Mouse (Mus musculus): ENCODE measurements around the gene Dnajb6. TPM values are rescaled to one million over a fixed set of nuclear protein-coding genes. Genes with fewer than 3 reads are reported as not detected.
"Not testable (repeated sequence)": the region's sequence is repeated elsewhere in the genome, so short reads cannot be mapped to it uniquely, and the experiment has no call there.

Gene Dnajb6
- polyA plus RNA-seq, 1 experiment from 2014 or later, result 154 TPM

DNA sequence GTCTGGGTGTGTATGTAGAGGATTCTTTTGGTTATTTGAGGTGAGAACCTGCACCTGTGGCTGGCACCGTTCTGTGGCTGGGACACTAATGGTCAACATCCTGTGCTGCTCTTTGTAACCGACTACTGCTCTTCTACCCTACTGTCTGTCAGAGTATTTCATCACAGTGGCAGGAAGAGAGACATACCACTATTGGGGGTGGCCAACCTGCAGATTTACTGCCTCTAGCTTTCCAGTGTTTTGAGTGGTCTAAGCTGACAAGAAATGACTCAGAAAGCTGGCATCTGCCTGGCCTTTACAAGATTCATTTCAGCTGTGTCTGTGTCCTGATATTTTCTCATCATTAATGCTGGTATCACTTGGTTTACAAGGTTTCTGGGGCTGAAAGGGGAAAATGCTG lies 36.5 kb downstream of the Dnajb6 start:
- no peak overlapping the region for H3K4me2 ChIP-seq (replicated peaks)
- no peak overlapping the region for H3K9ac ChIP-seq
- WGBS, result 87% methylated on average over 2 of the region's 2 CpGs
- no peaks in the 10 kb centered on the region for H3K9me3 ChIP-seq
- no peaks in the 10 kb centered on the region for H3K4me1 ChIP-seq
- H3K27ac ChIP-seq, result no peak overlapping the region
- H3K36me3 ChIP-seq, result peaks cover 70% of the 10 kb centered on the region
- no peak overlapping the region for H3K4me3 ChIP-seq
- H3K27me3 ChIP-seq, result no peaks in the 10 kb centered on the region
- no peak for ATAC-seq (ENCODE audit: low FRiP score, low read depth)

DNA sequence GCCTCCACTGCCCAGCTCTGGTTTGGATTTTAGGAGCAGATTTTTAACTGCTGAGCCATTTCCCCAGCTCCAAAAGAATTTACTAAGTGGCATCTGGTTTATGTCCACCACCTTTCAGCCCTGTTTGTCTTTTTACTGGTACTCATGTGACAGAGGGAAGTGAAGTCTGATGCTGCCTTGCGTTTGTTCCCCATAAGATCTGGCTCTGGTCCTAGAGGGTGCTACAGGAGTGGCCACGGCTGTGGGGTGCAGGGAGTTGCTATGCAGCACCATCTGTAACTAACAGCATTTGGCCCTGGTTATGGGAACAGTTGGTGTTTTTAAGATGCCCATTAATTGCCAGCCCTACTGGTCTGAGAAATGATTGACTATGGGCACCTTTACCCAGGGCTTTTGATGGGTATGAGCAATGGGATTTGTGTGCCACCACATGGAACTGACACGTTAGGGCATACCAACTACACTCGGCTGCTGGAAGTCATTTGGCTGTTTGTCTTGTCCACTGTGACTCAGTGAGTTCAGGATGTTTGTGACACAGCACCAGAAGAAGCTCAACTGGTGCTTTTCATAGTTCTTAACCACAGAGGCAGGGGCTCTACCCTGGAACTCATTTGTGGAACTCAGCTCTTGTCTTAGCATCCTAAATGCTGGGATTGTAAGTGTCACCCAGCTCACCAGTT lies 37.3 kb downstream of the Dnajb6 start:
- ATAC-seq (ENCODE audit: low FRiP score, low read depth), result no peak

DNA sequence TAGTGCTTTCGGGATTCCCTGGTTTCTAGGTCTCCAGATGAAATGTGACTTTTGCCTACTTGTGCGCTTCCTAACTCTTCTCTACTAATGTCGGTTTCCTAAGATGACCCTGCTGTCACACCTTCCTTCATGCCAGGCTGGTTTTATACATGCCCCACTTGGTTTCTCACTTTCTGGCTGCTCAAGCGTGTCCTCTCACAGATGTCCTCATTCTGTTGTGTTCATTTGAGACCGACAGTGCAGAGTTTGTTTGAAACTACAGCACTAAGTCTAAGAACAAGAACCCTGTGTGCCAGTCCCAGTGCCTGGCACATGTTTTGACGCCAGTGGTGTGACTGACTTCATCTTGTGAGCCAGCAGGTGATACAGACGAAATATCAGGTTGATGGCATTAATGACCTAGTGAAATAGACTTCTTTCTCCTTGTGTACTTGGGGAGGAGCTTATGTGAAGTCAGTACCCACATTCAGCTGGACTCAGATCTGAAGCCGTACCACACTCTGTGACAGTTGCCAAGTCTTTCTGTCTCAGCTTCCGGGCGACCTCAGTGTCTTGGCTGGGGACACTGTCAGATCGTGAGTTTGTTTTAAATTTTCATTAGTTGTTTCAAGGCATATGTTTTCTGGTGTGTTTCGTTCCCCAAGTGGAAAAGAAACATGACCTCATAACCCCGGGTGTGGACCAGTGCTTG lies 38.1 kb downstream of the Dnajb6 start:
- no peak overlapping the region for H3K4me2 ChIP-seq (replicated peaks)
- H3K9ac ChIP-seq, result no peak overlapping the region
- WGBS, result 87% methylated on average over 13 of the region's 13 CpGs
- no peaks in the 10 kb centered on the region for H3K4me1 ChIP-seq
- H3K9me3 ChIP-seq, result no peaks in the 10 kb centered on the region
- peaks cover 72% of the 10 kb centered on the region for H3K36me3 ChIP-seq
- H3K27me3 ChIP-seq, result no peaks in the 10 kb centered on the region
- ATAC-seq (ENCODE audit: low FRiP score, low read depth), result no peak
- H3K4me3 ChIP-seq, result no peak overlapping the region
- H3K27ac ChIP-seq, result no peak overlapping the region

More for the DNA sequence above, 37.3 kb downstream of the Dnajb6 start:
- Histone ChIP-seq H3K9me3 (no peaks in the 10 kb centered on the region), H3K36me3 (peaks cover 70% of the 10 kb centered on the region), H3K27me3 (no peaks in the 10 kb centered on the region), H3K9ac (no peak overlapping the region), H3K27ac (no peak overlapping the region), H3K4me3 (no peak overlapping the region), H3K4me1 (no peaks in the 10 kb centered on the region), H3K4me2 (replicated peaks) (no peak overlapping the region)
- WGBS, result 49% methylated on average over 4 of the region's 4 CpGs

DNA sequence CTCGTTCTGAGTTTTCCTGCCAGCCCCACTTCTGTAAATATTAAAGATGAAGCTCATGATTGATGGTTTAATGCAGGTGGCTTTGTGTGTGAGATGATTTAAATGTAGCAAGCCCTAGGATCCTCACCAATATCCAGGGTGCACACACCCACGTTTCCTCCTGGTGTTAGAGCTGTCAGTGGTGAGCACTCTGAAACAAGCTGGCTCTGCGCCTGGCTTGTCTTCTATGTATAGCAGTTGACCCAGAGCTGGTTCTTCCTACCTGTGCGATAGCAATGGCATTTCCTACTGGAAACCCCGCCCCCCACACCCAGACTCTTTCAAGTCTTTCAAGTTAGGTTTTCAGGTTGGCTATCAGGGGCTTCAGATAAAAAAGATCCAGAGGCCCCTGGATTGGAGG lies 39.9 kb downstream of the Dnajb6 start:
- no peak overlapping the region for H3K4me3 ChIP-seq
- H3K4me2 ChIP-seq (replicated peaks), result no peak overlapping the region
- H3K9ac ChIP-seq, result no peak overlapping the region
- no peaks in the 10 kb centered on the region for H3K27me3 ChIP-seq
- 89% methylated on average over 5 of the region's 5 CpGs for WGBS
- H3K36me3 ChIP-seq, result peaks cover 81% of the 10 kb centered on the region
- no peaks in the 10 kb centered on the region for H3K9me3 ChIP-seq
- H3K4me1 ChIP-seq, result no peaks in the 10 kb centered on the region
- no peak for ATAC-seq (ENCODE audit: low FRiP score, low read depth)
- no peak overlapping the region for H3K27ac ChIP-seq

DNA sequence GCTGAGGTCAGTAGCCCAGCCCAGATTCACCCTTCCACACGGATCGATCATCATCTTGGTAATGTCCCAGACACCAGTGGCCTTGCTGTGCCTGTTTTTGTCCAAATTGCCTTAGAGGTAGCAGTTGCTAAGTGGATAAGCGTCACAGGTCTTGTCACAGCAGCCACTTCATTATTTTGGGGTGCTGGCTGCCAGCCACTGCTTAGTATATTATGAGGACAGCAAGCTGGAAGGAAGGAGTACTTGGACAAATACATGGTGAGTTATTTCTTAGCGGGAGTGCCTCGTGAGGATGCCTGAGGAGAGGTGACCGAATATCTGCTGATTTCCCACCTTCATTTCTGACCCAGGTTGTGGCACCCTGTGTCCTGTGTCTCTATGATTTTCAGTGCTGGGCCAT lies 42.5 kb downstream of the Dnajb6 start:
- no peaks in the 10 kb centered on the region for H3K4me1 ChIP-seq
- H3K4me2 ChIP-seq (replicated peaks), result no peak overlapping the region
- H3K9ac ChIP-seq, result no peak overlapping the region
- no peak overlapping the region for H3K4me3 ChIP-seq
- 92% methylated on average over 6 of the region's 6 CpGs for WGBS
- H3K9me3 ChIP-seq, result no peaks in the 10 kb centered on the region
- H3K36me3 ChIP-seq, result peaks cover 81% of the 10 kb centered on the region
- no peaks in the 10 kb centered on the region for H3K27me3 ChIP-seq
- no peak for ATAC-seq (ENCODE audit: low FRiP score, low read depth)
- H3K27ac ChIP-seq, result no peak overlapping the region

DNA sequence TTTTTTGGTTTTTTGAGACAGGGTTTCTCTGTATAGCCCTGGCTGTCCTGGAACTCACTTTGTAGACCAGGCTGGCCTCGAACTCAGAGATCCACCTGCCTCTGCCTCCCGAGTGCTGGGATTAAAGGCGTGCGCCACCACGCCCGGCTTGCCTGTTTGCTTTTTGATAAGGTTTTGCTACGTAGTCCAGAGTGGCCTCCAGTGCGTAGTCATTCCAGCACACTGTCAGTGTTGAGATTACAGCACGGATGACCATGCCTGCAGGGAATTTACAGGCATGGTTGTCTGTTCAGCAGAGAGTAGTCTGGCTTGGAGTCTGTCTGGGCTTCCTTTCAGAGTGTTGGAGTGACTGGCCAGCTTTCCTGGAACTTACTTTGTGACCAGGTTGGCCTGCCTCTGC lies 44.2 kb downstream of the Dnajb6 start:
- not testable (repeated sequence) for H3K27me3 ChIP-seq

DNA sequence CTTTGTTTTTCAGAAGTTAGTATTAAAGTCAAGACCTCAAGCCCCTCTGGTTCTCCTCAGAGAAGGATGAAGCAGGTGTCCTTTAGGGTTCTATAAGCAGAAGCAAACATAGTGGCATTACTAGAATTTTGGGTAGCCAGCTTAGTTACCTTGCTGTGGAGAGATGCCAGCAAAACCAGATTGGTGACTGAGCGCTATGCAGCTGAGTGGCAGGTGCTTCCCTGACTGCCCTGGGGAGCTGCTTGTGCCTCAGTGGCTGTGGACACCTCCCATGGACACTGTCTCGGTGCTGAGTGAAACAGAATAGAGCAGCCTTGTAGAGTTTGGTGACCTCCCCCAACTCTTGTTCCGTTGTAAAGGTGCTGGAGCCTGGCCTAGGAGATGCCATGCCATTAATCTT lies 46.8 kb downstream of the Dnajb6 start:
- Histone ChIP-seq H3K4me1 (no peaks in the 10 kb centered on the region), H3K27me3 (no peaks in the 10 kb centered on the region), H3K27ac (no peak overlapping the region), H3K9ac (no peak overlapping the region), H3K9me3 (no peaks in the 10 kb centered on the region), H3K4me2 (replicated peaks) (no peak overlapping the region), H3K4me3 (no peak overlapping the region), H3K36me3 (peaks cover 55% of the 10 kb centered on the region)
- WGBS, result 82% methylated on average over 3 of the region's 3 CpGs
- ATAC-seq (ENCODE audit: low FRiP score, low read depth), result no peak

More for the DNA sequence above, 44.2 kb downstream of the Dnajb6 start:
- not testable (repeated sequence) for H3K4me3 ChIP-seq; H3K4me1 ChIP-seq; H3K4me2 ChIP-seq (replicated peaks); H3K9ac ChIP-seq; H3K9me3 ChIP-seq; ATAC-seq (ENCODE audit: low FRiP score, low read depth); H3K27ac ChIP-seq
- WGBS, result 93% methylated on average over 9 of the region's 9 CpGs
- H3K36me3 ChIP-seq, result peaks cover 74% of the 10 kb centered on the region

DNA sequence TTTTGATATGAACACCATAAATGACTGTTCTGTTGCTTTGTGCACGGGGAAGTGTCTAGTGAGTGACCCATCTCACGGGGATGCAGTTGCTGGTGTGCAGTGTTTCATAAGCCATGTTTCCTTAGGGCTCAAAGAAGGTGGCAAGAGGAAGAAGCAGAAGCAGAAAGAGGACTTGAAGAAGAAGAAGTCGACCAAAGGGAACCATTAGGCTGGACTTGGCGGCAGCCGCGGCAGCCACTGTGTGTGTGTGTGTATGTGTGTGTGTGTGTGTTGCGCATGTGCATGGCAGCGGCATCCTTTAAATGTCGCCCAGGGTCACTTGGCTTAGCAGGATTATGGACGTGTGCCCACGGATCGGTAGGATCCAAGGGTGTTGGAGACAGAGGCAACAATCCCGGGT lies 49.4 kb downstream of the Dnajb6 start:
- H3K4me3 ChIP-seq; H3K27me3 ChIP-seq; H3K4me2 ChIP-seq (replicated peaks); H3K27ac ChIP-seq; ATAC-seq (ENCODE audit: low FRiP score, low read depth); H3K9ac ChIP-seq; H3K4me1 ChIP-seq; H3K9me3 ChIP-seq: not testable (repeated sequence)
- H3K36me3 ChIP-seq, result peaks cover 30% of the 10 kb centered on the region
- WGBS, result 95% methylated on average over 8 of the region's 13 CpGs

DNA sequence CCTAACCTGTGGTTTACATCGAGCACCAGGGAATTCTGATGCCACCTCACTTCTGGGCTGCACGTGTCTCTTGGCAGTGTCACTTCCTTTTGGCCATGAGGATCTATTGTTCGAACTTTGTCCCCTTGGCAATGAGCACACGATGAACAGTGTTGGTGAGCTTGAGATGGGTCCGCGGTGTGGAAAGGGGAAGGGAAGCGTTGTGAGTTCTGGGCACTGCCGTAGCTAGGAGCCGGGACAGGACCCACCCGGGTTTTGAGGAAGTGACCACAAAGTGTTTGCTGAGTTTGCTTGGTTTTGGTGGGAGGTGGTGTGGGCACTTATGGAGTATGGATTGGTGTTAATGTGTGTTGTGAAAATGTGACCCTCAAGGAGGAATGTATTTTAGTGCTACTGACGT lies 50.5 kb downstream of the Dnajb6 start:
- H3K27ac ChIP-seq; ATAC-seq (ENCODE audit: low FRiP score, low read depth); H3K4me1 ChIP-seq; H3K4me3 ChIP-seq; H3K27me3 ChIP-seq; H3K9ac ChIP-seq; H3K4me2 ChIP-seq (replicated peaks); H3K9me3 ChIP-seq: not testable (repeated sequence)
- WGBS, result 94% methylated on average over 1 of the region's 11 CpGs
- peaks cover 19% of the 10 kb centered on the region for H3K36me3 ChIP-seq

DNA sequence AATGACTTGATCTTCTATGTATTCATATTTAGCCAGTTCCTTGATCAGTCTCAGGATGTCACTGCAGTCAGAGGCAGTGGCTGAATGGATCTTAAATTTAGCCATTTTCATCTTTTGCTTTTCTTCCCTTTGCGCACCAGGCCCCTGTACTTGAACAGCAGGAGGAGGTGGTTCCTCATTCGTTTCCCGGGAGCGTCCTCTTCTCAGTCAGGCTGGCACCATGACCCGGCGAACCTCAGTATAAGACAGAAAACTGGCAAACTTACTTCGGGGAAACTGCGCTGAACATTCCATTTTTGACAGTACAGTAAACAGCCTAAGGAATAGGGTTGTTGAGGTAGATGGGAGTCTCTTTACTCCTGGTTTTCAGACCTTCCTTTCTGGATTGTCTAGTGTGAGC lies 59.4 kb downstream of the Dnajb6 start:
- not testable (repeated sequence) for H3K27me3 ChIP-seq; ATAC-seq (ENCODE audit: low FRiP score, low read depth); H3K36me3 ChIP-seq; H3K4me1 ChIP-seq; H3K9ac ChIP-seq; H3K27ac ChIP-seq; H3K4me3 ChIP-seq; H3K9me3 ChIP-seq; H3K4me2 ChIP-seq (replicated peaks)
- WGBS, result 93% methylated on average over 8 of the region's 8 CpGs

DNA sequence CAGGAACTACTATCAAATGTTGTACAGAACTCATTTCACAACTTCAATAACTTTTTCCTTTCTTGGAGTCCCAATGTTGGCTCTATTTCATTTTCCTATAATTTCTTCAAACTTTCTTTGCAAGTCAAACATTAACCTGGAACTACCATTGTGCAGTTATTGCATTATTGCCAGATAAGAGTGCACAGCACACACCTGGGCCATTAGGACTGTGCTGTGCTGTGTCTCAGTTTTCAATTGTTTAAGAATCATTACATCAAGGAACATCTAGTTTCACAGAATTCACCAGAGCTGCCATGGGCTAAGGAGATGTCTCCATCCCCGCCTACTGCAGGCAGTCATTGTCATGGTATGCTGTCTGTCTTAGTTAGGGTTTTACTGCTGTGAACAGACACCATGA lies 73.5 kb downstream of the Dnajb6 start:
- WGBS, result 91% methylated on average over 1 of the region's 1 CpGs
- no peak overlapping the region for H3K4me3 ChIP-seq
- ATAC-seq (ENCODE audit: low FRiP score, low read depth), result no peak
- no peak overlapping the region for H3K27ac ChIP-seq
- H3K27me3 ChIP-seq, result no peaks in the 10 kb centered on the region
- no peak overlapping the region for H3K4me2 ChIP-seq (replicated peaks)
- H3K4me1 ChIP-seq, result no peaks in the 10 kb centered on the region
- no peaks in the 10 kb centered on the region for H3K9me3 ChIP-seq
- H3K36me3 ChIP-seq, result no peaks in the 10 kb centered on the region
- no peak overlapping the region for H3K9ac ChIP-seq

DNA sequence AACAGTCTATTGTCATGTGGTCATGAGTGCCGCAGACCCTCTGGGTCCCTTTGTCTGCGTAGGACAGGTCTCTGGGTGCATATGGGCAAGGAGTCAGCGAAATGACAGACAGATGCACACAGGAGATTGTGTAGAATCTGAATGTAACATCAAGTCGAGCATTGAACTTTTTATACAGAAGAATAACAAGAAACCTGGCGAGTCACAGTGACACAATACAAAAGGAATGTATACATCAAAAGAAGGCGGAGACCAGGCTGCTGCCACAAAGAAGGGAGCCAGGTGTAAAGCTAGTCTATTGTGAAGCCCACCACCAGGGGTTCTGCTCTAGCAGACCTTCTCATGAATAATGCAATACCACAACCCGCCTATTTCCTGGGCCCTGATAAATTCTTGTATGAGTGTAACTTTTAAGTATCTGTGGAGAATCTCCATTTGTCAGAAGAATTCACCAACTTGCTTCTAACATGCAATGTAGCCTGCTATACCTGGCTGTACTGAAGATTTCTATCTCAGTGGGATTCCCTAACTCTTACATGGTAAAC lies 76.0 kb downstream of the Dnajb6 start:
- not testable (repeated sequence) for H3K9ac ChIP-seq; H3K4me1 ChIP-seq; H3K27me3 ChIP-seq; H3K4me2 ChIP-seq (replicated peaks); H3K36me3 ChIP-seq; H3K4me3 ChIP-seq; H3K9me3 ChIP-seq; H3K27ac ChIP-seq; ATAC-seq (ENCODE audit: low FRiP score, low read depth)
- WGBS, result 87% methylated on average over 7 of the region's 7 CpGs
